Mouse (Mus musculus) liver, postnatal 0 days (tissue): ENCODE measurements around the gene Poldip3. TPM values are rescaled to one million over a fixed set of nuclear protein-coding genes. Genes with fewer than 3 reads are reported as not detected.

Experiments used
- ATAC-seq: fragments of 200-750 bp; cut with Nextera tagmentation; 2 replicates; pipeline ENCODE4 v1.8.0; 2017; ENCODE audit warnings: mild to moderate bottlenecking, moderate library complexity
- DNase-seq: peaks from one replicate; pipeline ENCODE4 v3.0.0-alpha.2; 2016
- H3K27ac ChIP-seq: fragments of 300-500 bp; sonication (generic); 2 replicates; pipeline ENCODE4 v1.5.1; 2014; ENCODE audit warnings: antibody characterized with exemption, moderate library complexity, mild to moderate bottlenecking, low read depth
- H3K27me3 ChIP-seq: fragments of 300-500 bp; sonication (generic); 2 replicates; pipeline ENCODE4 v1.6.1; 2014; ENCODE audit warnings: low read length, control low read depth, mixed read lengths; ENCODE audit not compliant: insufficient read depth
- H3K36me3 ChIP-seq: fragments of 300-500 bp; sonication (generic); replicated peaks from 2 replicates; pipeline ENCODE4 v1.6.1; 2014; ENCODE audit warnings: mild to moderate bottlenecking, control low read depth, low read length, moderate library complexity, mixed read lengths; ENCODE audit not compliant: insufficient read depth
- H3K4me1 ChIP-seq: fragments of 300-500 bp; sonication (generic); 2 replicates; pipeline ENCODE4 v1.6.1; 2014; ENCODE audit warnings: antibody characterized with exemption, mild to moderate bottlenecking, control low read depth; ENCODE audit not compliant: insufficient read depth
- H3K4me2 ChIP-seq: fragments of 300-500 bp; sonication (generic); 2 replicates; pipeline ENCODE4 v1.6.1; 2014; ENCODE audit warnings: low read depth, mild to moderate bottlenecking, low read length, moderate library complexity, mixed read lengths
- H3K4me3 ChIP-seq: fragments of 300-500 bp; sonication (generic); 2 replicates; pipeline ENCODE4 v1.5.1; 2014; ENCODE audit warnings: low read depth, low read length
- H3K9ac ChIP-seq: fragments of 300-500 bp; sonication (generic); replicated peaks from 2 replicates; pipeline ENCODE4 v1.6.1; 2014; ENCODE audit warnings: mild to moderate bottlenecking, moderate library complexity
- H3K9me3 ChIP-seq: fragments of 300-500 bp; sonication (generic); 2 replicates; pipeline ENCODE4 v1.6.1; 2016; ENCODE audit warnings: mild to moderate bottlenecking, control low read depth, low read length, mixed read lengths
- CTCF ChIP-seq: sonication (generic); IDR thresholded peaks from 2 replicates; pipeline ENCODE4 v1.5.1; 2016; ENCODE audit warnings: antibody characterized with exemption, low read depth
- EP300 ChIP-seq: IDR thresholded peaks from 2 replicates; pipeline ENCODE4 v1.6.1; 2016; ENCODE audit warnings: antibody characterized with exemption, low read depth, mild to moderate bottlenecking
- WGBS: fragments of 180-500 bp; shearing (Covaris S2); extraction: QIAGEN DNeasy Blood & Tissue Kit; methylation state at CpG from one replicate; pipeline ENCODE4 v1.1.7; 2014; ENCODE audit not compliant: insufficient replicate concordance; 5-methylcytosine and 5-hydroxymethylcytosine counted together
- polyA plus RNA-seq: library from polyadenylated mRNA; unstranded; fragments of >200 nt; fragmentation: Nextera tagmentation; extraction: Ambion mirVana; gene quantifications from 2 replicates; pipeline ENCODE4 v1.2.1, GENCODE M21; 2015

The Poldip3 gene
- polyA plus RNA-seq, 1 experiment from 2014 or later = 32.5 TPM

DNA sequence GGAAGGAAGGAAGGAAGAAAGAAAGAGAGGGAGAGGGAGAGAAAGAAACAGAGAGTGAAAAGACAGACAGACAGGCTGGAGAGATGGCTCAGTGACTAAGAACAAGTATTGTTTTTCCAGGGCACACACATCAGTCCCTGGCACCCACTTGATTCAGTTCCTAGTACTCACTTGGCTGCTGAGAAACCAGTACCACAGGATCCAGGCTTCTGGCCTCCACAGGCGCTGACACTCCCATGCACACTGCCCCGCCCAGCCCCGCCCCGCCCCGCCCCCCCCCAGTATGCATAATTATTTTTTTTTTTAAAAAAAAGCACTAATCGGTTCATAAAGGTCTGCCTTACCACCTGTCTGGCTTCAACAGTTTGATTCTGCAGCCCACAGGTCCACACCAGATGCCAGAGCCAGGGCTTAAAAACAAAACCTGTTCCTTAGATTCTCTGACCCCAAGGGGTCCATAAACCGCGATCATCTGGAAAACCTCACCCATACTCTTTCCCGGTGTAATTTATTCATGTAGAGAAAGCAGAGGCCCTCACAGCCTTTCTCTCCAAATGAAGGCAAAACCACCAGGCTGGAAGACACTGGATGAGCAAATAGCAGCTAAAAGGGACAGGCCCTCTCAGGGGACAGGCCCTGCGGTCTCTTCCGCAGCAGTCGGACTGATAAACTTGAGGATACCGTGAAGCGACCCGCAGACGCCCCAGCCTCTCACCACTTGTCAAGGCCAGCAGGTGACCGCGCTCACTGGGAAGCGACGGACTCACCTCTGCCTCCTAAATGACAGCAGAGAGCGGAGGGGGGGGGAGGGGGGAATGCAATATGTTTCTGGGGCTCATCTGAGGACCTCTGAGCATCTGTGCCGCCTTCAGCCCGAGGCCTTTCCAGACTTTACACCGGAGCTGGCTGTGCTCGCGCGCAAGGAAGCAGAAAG, 60.4 kb downstream of the Poldip3 start:
- Histone ChIP-seq H3K27me3 (peaks cover 14% of the 10 kb centered on the region), H3K4me1 (peaks cover 3% of the 10 kb centered on the region; the same call in 1 of the 2 replicates), H3K9ac (no peak overlapping the region), H3K4me3 (no peak overlapping the region), H3K36me3 (no peaks in the 10 kb centered on the region), H3K4me2 (0 out of 2 replicates have a peak overlapping the region, but pooled peaks have one; percentile 9), H3K9me3 (no peaks in the 10 kb centered on the region), H3K27ac (no peak overlapping the region)
- TF ChIP-seq CTCF = no peak
- no peak for TF ChIP-seq EP300
- no peak for ATAC-seq
- DNase-seq = no peak
- WGBS = 20% methylated on average over 26 of the region's 27 CpGs

DNA sequence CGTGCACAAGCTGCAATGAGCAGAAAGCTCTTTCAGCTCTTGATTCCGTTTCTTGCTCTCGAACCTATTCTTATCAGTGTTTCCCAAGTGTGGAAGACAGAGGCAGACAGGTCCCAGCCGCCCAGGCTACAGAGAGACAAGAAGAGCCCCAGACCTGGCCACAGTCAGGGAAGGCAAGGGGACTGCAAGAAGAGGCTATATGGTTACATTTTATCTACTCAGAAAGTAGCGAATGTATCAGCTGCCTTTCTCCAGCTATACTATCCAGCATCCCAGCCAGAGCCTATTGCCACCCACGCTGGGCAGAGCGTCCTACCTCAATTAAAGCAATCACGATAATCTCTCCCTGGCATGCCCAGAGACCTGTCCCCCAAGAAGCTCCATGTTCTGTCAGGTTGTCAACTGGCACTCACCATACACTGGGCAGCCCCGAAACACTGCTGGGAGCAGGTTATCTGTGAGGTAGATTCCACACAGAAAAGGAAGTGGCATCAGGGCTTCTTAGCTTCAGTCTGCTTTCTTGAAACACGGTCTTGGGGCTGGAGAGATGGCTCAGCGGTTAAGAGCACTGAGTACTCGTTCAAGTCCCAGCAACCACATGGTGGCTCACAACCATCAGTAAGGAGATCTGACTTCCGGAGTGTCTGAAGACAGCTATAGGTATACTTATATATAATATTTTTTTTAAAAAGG, 62.4 kb downstream of the Poldip3 start:
- 62% methylated on average over 13 of the region's 13 CpGs for WGBS
- ATAC-seq (no peak), DNase-seq (no peak)
- Histone ChIP-seq H3K27me3 (peaks cover 14% of the 10 kb centered on the region), H3K27ac (no peak overlapping the region), H3K9ac (no peak overlapping the region), H3K4me3 (no peak overlapping the region), H3K4me2 (no peak overlapping the region), H3K36me3 (no peaks in the 10 kb centered on the region), H3K9me3 (no peaks in the 10 kb centered on the region), H3K4me1 (peaks cover 3% of the 10 kb centered on the region; the same call in 1 of the 2 replicates)
- TF ChIP-seq CTCF = no peak
- TF ChIP-seq EP300 = no peak

- no peak overlapping the region for H3K27ac ChIP-seq
- ATAC-seq (peak; percentile 58; the same call in 1 of the 2 replicates), DNase-seq (peak; percentile 84)
- no peak overlapping the region for H3K4me2 ChIP-seq
- WGBS = 19% methylated on average over 7 of the region's 7 CpGs
- no peaks in the 10 kb centered on the region for H3K9me3 ChIP-seq
- H3K4me1 ChIP-seq = peaks cover 3% of the 10 kb centered on the region; the same call in 1 of the 2 replicates
- no peak overlapping the region for H3K4me3 ChIP-seq
- no peak overlapping the region for H3K9ac ChIP-seq
- no peaks in the 10 kb centered on the region for H3K36me3 ChIP-seq
- TF ChIP-seq CTCF = peak; percentile 88
- no peak for TF ChIP-seq EP300
- peaks cover 14% of the 10 kb centered on the region for H3K27me3 ChIP-seq
Observed at GRCm38 (mm10) chr15:83085901-83086300, 63.3 kb downstream of the Poldip3 start.

DNA sequence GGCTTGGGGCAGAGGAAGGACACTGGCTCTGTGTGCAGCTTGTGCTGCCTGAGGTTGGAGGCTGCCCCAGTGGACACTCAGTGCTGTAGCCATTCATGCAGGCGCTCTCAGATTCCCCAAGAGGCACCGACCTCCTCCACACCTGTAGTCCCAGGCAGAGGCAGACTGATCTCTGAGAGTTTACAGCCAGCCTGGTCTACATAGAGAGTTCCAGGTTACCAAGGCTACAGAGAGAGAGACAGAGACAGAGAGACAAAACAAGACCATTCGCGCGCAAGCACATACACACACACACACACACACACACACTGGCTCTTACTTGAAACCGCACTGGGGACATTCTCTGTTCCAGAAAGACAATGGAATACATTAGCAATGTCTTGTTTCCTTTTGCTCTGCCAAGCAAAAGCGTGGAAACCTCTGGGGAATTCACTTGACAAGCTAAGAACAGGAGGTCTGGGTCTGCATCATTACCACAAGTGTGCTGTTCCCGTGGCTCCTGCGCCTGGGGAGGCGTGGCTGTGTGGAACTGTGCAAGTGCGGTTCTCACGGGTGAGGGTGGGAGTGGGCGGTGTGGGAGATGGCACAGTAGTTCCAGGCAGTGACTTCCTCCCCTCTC, 65.1 kb downstream of the Poldip3 start:
- Histone ChIP-seq H3K27me3 (peaks cover 6% of the 10 kb centered on the region; the same call in 1 of the 2 replicates), H3K9ac (no peak overlapping the region), H3K4me2 (no peak overlapping the region), H3K9me3 (no peaks in the 10 kb centered on the region), H3K27ac (no peak overlapping the region), H3K4me1 (peaks cover 3% of the 10 kb centered on the region; the same call in 1 of the 2 replicates), H3K4me3 (no peak overlapping the region), H3K36me3 (no peaks in the 10 kb centered on the region)
- no peak for TF ChIP-seq EP300
- TF ChIP-seq CTCF = no peak
- ATAC-seq (no peak), DNase-seq (no peak)
- WGBS = 49% methylated on average over 13 of the region's 13 CpGs

DNA sequence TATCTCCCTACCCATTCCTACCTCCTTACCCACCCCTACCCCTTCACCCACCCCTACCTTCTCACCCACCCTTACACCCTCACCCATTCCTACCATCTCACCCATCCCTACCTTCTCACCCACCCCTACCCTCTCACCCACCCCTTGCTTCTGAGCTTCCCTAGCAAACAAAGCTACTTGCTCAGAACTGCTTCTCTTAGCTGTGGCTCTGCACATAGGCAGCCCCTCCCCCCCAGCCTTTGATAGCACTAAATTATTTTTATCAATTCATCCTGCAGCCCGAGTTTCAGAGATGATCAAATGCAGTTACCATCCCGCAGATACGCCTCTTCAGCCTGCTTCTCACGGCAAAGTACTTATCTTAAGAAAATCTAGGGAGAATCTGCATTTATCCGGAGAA, 65.7 kb downstream of the Poldip3 start:
- TF ChIP-seq CTCF (no peak), EP300 (no peak)
- H3K4me3 ChIP-seq = no peak overlapping the region
- H3K4me1 ChIP-seq = peaks cover 3% of the 10 kb centered on the region; the same call in 1 of the 2 replicates
- no peak overlapping the region for H3K4me2 ChIP-seq
- H3K9ac ChIP-seq = no peak overlapping the region
- no peaks in the 10 kb centered on the region for H3K9me3 ChIP-seq
- no peaks in the 10 kb centered on the region for H3K36me3 ChIP-seq
- WGBS = 58% methylated on average over 5 of the region's 5 CpGs
- no peak overlapping the region for H3K27ac ChIP-seq
- H3K27me3 ChIP-seq = peaks cover 3% of the 10 kb centered on the region; the same call in 1 of the 2 replicates
- no peak for DNase-seq
- no peak for ATAC-seq

Other genes with a start within 250 kb of the Poldip3 start
- 1.6 and 1.8 TPM in 2 replicates for gene Tcf20, start 161.5 kb downstream of the Poldip3 start, polyA plus RNA-seq
- gene Nfam1, start 116.1 kb downstream of the Poldip3 start, polyA plus RNA-seq = 9.4 and 10.4 TPM in 2 replicates
- gene Serhl, start 59.9 kb downstream of the Poldip3 start, polyA plus RNA-seq = 24.2 and 24.3 TPM in 2 replicates
- 15.2 and 16.0 TPM in 2 replicates for gene Rrp7a, start 26.6 kb downstream of the Poldip3 start, polyA plus RNA-seq
- 89.1 and 94.2 TPM in 2 replicates for gene Cyb5r3, start 23.2 kb upstream of the Poldip3 start, polyA plus RNA-seq
- 0.13 and 0.25 TPM in 2 replicates for gene A4galt, start 102.4 kb upstream of the Poldip3 start, polyA plus RNA-seq
- 9.6 and 9.9 TPM in 2 replicates for gene Arfgap3, start 200.9 kb upstream of the Poldip3 start, polyA plus RNA-seq